Mouse (Mus musculus) WW6 (cell line): ENCODE measurements around the gene Cyp2t4.

Source experiments
- DNase-seq: peaks from one replicate; pipeline ENCODE4 v3.0.0-alpha.2; 2013; ENCODE audit warnings: low read depth, low spot score

Cyp2t4 gene

GRCm38 (mm10) chr7:27161744-27162143 is 8.2 kb downstream of the Cyp2t4 start:
- DNase-seq: no peak

- DNase-seq: no peak
Observed at GRCm38 (mm10) chr7:27162780-27163449, 9.4 kb downstream of the Cyp2t4 start.

- no peak for DNase-seq
Observed at GRCm38 (mm10) chr7:27163450-27163805, 9.9 kb downstream of the Cyp2t4 start.

- DNase-seq: no peak
Observed at GRCm38 (mm10) chr7:27164112-27164947, 10.8 kb downstream of the Cyp2t4 start.

GRCm38 (mm10) chr7:27165007-27165655 is 11.6 kb downstream of the Cyp2t4 start:
- no peak for DNase-seq

GRCm38 (mm10) chr7:27165696-27166095 is 12.2 kb downstream of the Cyp2t4 start:
- DNase-seq: no peak

- DNase-seq: no peak
Observed at GRCm38 (mm10) chr7:27166229-27166613, 12.7 kb downstream of the Cyp2t4 start.

- DNase-seq: peak; percentile 78
Observed at GRCm38 (mm10) chr7:27166614-27167474, 13.3 kb downstream of the Cyp2t4 start, which contains the start of gene Egln2. Gene Egln2 (minus strand): TSS chr7:27166802.

GRCm38 (mm10) chr7:27167475-27168094 is 14.1 kb downstream of the Cyp2t4 start:
- no peak for DNase-seq

GRCm38 (mm10) chr7:27168371-27168770 is 14.9 kb downstream of the Cyp2t4 start:
- no peak for DNase-seq

- no peak for DNase-seq
Observed at GRCm38 (mm10) chr7:27170981-27171380, 17.5 kb downstream of the Cyp2t4 start.

- DNase-seq: no peak
Observed at GRCm38 (mm10) chr7:27174496-27174895, 21.0 kb downstream of the Cyp2t4 start.

GRCm38 (mm10) chr7:27174896-27175295 is 21.4 kb downstream of the Cyp2t4 start:
- DNase-seq: no peak

- DNase-seq: no peak
Observed at GRCm38 (mm10) chr7:27177942-27178323, 24.4 kb downstream of the Cyp2t4 start.

- peak; percentile 98 for DNase-seq
Observed at GRCm38 (mm10) chr7:27178324-27179216, 25.1 kb downstream of the Cyp2t4 start, which contains the start of gene Rab4b. Gene Rab4b (minus strand): TSS chr7:27178896.

GRCm38 (mm10) chr7:27179217-27179918 is 25.9 kb downstream of the Cyp2t4 start:
- no peak for DNase-seq

- DNase-seq: no peak
Observed at GRCm38 (mm10) chr7:27180036-27180435, 26.5 kb downstream of the Cyp2t4 start.

- DNase-seq: no peak
Observed at GRCm38 (mm10) chr7:27180837-27181695, 27.6 kb downstream of the Cyp2t4 start, which contains the start of the genes Gm21983 and Mia. Gene Gm21983 (minus strand): TSS chr7:27181086. Gene Mia (minus strand): TSS chr7:27181157.
